Mouse (Mus musculus): ENCODE measurements around the gene Dnah6.

DNA sequence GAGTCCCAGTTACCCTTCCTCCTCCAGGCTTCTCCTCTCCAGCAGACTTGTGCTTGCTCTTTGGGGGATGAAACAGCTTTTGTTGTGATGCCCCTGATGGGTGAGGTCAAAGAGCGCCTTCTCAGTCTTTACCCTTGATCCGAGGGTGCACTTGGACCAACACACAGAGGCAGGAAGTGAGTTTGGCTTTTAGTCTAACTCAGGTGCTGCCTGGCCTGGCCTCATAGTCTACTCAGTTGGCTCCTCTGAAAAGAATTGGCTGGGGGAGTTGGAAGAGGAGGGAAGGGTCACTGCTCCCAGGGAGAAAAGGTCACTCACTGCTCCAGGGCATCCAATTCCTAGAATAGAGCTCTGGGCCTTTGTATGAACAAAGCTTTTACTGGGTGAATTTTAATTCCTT, 43.4 kb upstream of the Dnah6 start:
- TF ChIP-seq POLR2A (IDR thresholded peaks at IDR 0.05; ENCODE audit: low read depth, low read length) (no peak), CTCF (IDR thresholded peaks at IDR 0.05; ENCODE audit: borderline replicate concordance, insufficient read depth, low read length) (no peak)

Data from embryonic fibroblast, embryonic 13.5 days (primary cell).